Mouse (Mus musculus) lung, embryonic 14.5 days (tissue): ENCODE data around the gene Hdac4. TPM values are rescaled to one million over a fixed set of nuclear protein-coding genes. Genes with fewer than 3 reads are reported as not detected.

Experiments
- ATAC-seq: fragments of 200-750 bp; cut with Nextera tagmentation; 2 replicates; pipeline ENCODE4 v1.8.0; 2017; ENCODE audit warnings: mild to moderate bottlenecking, moderate TSS enrichment, moderate library complexity; ENCODE audit not compliant: insufficient read depth
- DNase-seq: peaks from one replicate; pipeline ENCODE4 v3.0.0-alpha.2; 2015
- H3K27ac ChIP-seq: fragments of 300-500 bp; sonication (generic); 2 replicates; pipeline ENCODE4 v1.5.1; 2014; ENCODE audit warnings: low read depth, mild to moderate bottlenecking, moderate library complexity
- H3K27me3 ChIP-seq: fragments of 300-500 bp; sonication (generic); 2 replicates; pipeline ENCODE4 v1.6.1; 2014; ENCODE audit warnings: low read length, control low read depth; ENCODE audit not compliant: insufficient read depth
- H3K36me3 ChIP-seq: fragments of 300-500 bp; sonication (generic); 2 replicates; pipeline ENCODE4 v1.6.1; 2014; ENCODE audit warnings: control low read depth; ENCODE audit not compliant: insufficient read depth
- H3K4me1 ChIP-seq: fragments of 300-500 bp; sonication (generic); 2 replicates; pipeline ENCODE4 v1.6.1; 2014; ENCODE audit warnings: antibody characterized with exemption, control low read depth; ENCODE audit not compliant: insufficient read depth
- H3K4me2 ChIP-seq: fragments of 300-500 bp; sonication (generic); 2 replicates; pipeline ENCODE4 v1.6.1; 2014; ENCODE audit warnings: mild to moderate bottlenecking
- H3K4me3 ChIP-seq: fragments of 300-500 bp; sonication (generic); 2 replicates; pipeline ENCODE4 v1.5.1; 2014; ENCODE audit warnings: low read depth, low read length
- H3K9ac ChIP-seq: fragments of 300-500 bp; sonication (generic); 2 replicates; pipeline ENCODE4 v1.6.1; 2014
- H3K9me3 ChIP-seq: fragments of 300-500 bp; sonication (generic); 2 replicates; pipeline ENCODE4 v1.6.1; 2016; ENCODE audit warnings: low read depth, low read length, control low read depth
- CTCF ChIP-seq: IDR thresholded peaks from 2 replicates; pipeline ENCODE4 v1.5.1; 2016; ENCODE audit warnings: antibody characterized with exemption, low read depth
- WGBS: fragments of 180-500 bp; shearing (Covaris S2); extraction: QIAGEN DNeasy Blood & Tissue Kit; methylation state at CpG from one replicate; pipeline ENCODE4 v1.1.7; 2014; 5-methylcytosine and 5-hydroxymethylcytosine counted together
- polyA plus RNA-seq: library from polyadenylated mRNA; unstranded; fragments of >200 nt; fragmentation: Nextera tagmentation; extraction: Ambion mirVana; gene quantifications from 2 replicates; pipeline ENCODE4 v1.2.1, GENCODE M21; 2014

The Hdac4 gene
- polyA plus RNA-seq, 1 experiment from 2014 or later, result 20.2 TPM

- DNase-seq (no peak), ATAC-seq (no peak)
- 83% methylated on average over 3 of the region's 3 CpGs for WGBS
- Histone ChIP-seq H3K4me1 (no peaks in the 10 kb centered on the region), H3K9ac (no peak overlapping the region), H3K27ac (no peak overlapping the region), H3K4me3 (no peak overlapping the region), H3K9me3 (no peaks in the 10 kb centered on the region), H3K36me3 (no peaks in the 10 kb centered on the region), H3K4me2 (no peak overlapping the region), H3K27me3 (no peaks in the 10 kb centered on the region)
- TF ChIP-seq CTCF, result no peak
Observed at GRCm38 (mm10) chr1:92026351-92026750, 169.1 kb downstream of the Hdac4 start.

GRCm38 (mm10) chr1:92023906-92024305 is 171.6 kb downstream of the Hdac4 start:
- Histone ChIP-seq H3K4me1 (no peaks in the 10 kb centered on the region), H3K36me3 (no peaks in the 10 kb centered on the region), H3K4me3 (no peak overlapping the region), H3K9me3 (no peaks in the 10 kb centered on the region), H3K4me2 (no peak overlapping the region), H3K27ac (no peak overlapping the region), H3K27me3 (no peaks in the 10 kb centered on the region), H3K9ac (no peak overlapping the region)
- TF ChIP-seq CTCF, result no peak
- ATAC-seq (no peak), DNase-seq (no peak)
- WGBS, result 91% methylated on average over 3 of the region's 3 CpGs

- Histone ChIP-seq H3K36me3 (no peaks in the 10 kb centered on the region), H3K9ac (no peak overlapping the region), H3K27ac (no peak overlapping the region), H3K27me3 (no peaks in the 10 kb centered on the region), H3K4me3 (no peak overlapping the region), H3K9me3 (no peaks in the 10 kb centered on the region), H3K4me1 (no peaks in the 10 kb centered on the region), H3K4me2 (no peak overlapping the region)
- no peak for TF ChIP-seq CTCF
- WGBS, result 70% methylated on average over 4 of the region's 4 CpGs
- ATAC-seq, result no peak
- DNase-seq, result no peak
Observed at GRCm38 (mm10) chr1:92022009-92022408, 173.5 kb downstream of the Hdac4 start.

GRCm38 (mm10) chr1:92015938-92016672 is 179.4 kb downstream of the Hdac4 start:
- no peak for TF ChIP-seq CTCF
- 51% methylated on average over 4 of the region's 4 CpGs for WGBS
- H3K4me1 ChIP-seq, result no peaks in the 10 kb centered on the region
- H3K4me2 ChIP-seq, result no peak overlapping the region
- no peaks in the 10 kb centered on the region for H3K27me3 ChIP-seq
- ATAC-seq (no peak), DNase-seq (no peak)
- H3K4me3 ChIP-seq, result no peak overlapping the region
- H3K9me3 ChIP-seq, result no peaks in the 10 kb centered on the region
- H3K27ac ChIP-seq, result no peak overlapping the region
- no peak overlapping the region for H3K9ac ChIP-seq
- no peaks in the 10 kb centered on the region; the same call in 1 of the 2 replicates for H3K36me3 ChIP-seq

- no peak for TF ChIP-seq CTCF
- no peak overlapping the region for H3K4me2 ChIP-seq
- no peaks in the 10 kb centered on the region for H3K4me1 ChIP-seq
- no peaks in the 10 kb centered on the region; the same call in 1 of the 2 replicates for H3K36me3 ChIP-seq
- H3K27ac ChIP-seq, result no peak overlapping the region
- ATAC-seq (no peak), DNase-seq (no peak)
- no peaks in the 10 kb centered on the region for H3K27me3 ChIP-seq
- H3K9ac ChIP-seq, result no peak overlapping the region
- no peaks in the 10 kb centered on the region for H3K9me3 ChIP-seq
- H3K4me3 ChIP-seq, result no peak overlapping the region
Observed at GRCm38 (mm10) chr1:92015252-92015651, 180.2 kb downstream of the Hdac4 start.

GRCm38 (mm10) chr1:92014496-92014895 is 181.0 kb downstream of the Hdac4 start:
- Histone ChIP-seq H3K4me2 (no peak overlapping the region), H3K27me3 (no peaks in the 10 kb centered on the region), H3K9me3 (no peaks in the 10 kb centered on the region), H3K9ac (no peak overlapping the region), H3K4me3 (no peak overlapping the region), H3K27ac (no peak overlapping the region), H3K4me1 (no peaks in the 10 kb centered on the region), H3K36me3 (no peaks in the 10 kb centered on the region; the same call in 1 of the 2 replicates)
- TF ChIP-seq CTCF, result no peak
- ATAC-seq, result no peak
- no peak for DNase-seq

GRCm38 (mm10) chr1:92006666-92007065 is 188.8 kb downstream of the Hdac4 start:
- Histone ChIP-seq H3K4me3 (no peak overlapping the region), H3K27ac (no peak overlapping the region), H3K4me2 (no peak overlapping the region), H3K27me3 (no peaks in the 10 kb centered on the region), H3K36me3 (no peaks in the 10 kb centered on the region; the same call in 1 of the 2 replicates), H3K9me3 (no peaks in the 10 kb centered on the region), H3K9ac (no peak overlapping the region), H3K4me1 (0 out of 2 replicates have a peak, but pooled peaks cover 3% of the 10 kb centered on the region)
- DNase-seq, result no peak
- ATAC-seq, result no peak
- no peak for TF ChIP-seq CTCF
- WGBS, result 53% methylated on average over 1 of the region's 1 CpGs
